Comparison of ENCODE assay signal across 12 mouse cellular contexts in genomic region chr6:83815801-83816200, GRCm38 (mm10). TPM values are rescaled to one million over a fixed set of nuclear protein-coding genes. Genes with fewer than 3 reads are reported as not detected.
"Had no signal": no experiment of that assay in that cellular context is flagged by ENCODE, and none has a peak within 500 bp of the region (broad histone marks: within the 10 kb centered on the region; RNA-seq: fewer than 3 reads in every experiment).

No protein-coding gene starts in this region.

- H3K9ac ChIP-seq: limb, embryonic 15.5 days; liver, embryonic 12.5 days; midbrain, embryonic 13.5 days; neural tube, embryonic 12.5 days had no signal

- H3K27ac ChIP-seq: limb, embryonic 15.5 days; liver, embryonic 12.5 days; midbrain, embryonic 13.5 days; neural tube, embryonic 12.5 days had no signal

- ATAC-seq: liver, embryonic 12.5 days; midbrain, embryonic 13.5 days had no signal

- DNase-seq: kidney, adult 9 months; kidney, postnatal 10 days; layer of hippocampus, postnatal 36 days; lung, adult 18-20 months; thymus, adult 18-20 months; thymus, postnatal 14 days had no signal

- H3K27me3 ChIP-seq: limb, embryonic 15.5 days; liver, embryonic 12.5 days; midbrain, embryonic 13.5 days; neural tube, embryonic 12.5 days had no signal

- H3K4me3 ChIP-seq: limb, embryonic 15.5 days; liver, embryonic 12.5 days; midbrain, embryonic 13.5 days; neural tube, embryonic 12.5 days had no signal

- H3K4me1 ChIP-seq: limb, embryonic 15.5 days; liver, embryonic 12.5 days; neural tube, embryonic 12.5 days had no signal

- H3K4me2 ChIP-seq: limb, embryonic 15.5 days; liver, embryonic 12.5 days; midbrain, embryonic 13.5 days; neural tube, embryonic 12.5 days had no signal

- H3K9me3 ChIP-seq: limb, embryonic 15.5 days; liver, embryonic 12.5 days; neural tube, embryonic 12.5 days had no signal

RNA-seq across cellular contexts. Expression of gene Ankrd53, which starts 53.4 kb away (rescaled TPM):
- polyA plus RNA-seq: large intestine, adult 2 months; liver, embryonic 12.5 days; lung, embryonic 16.5 days had no signal
